Mouse (Mus musculus): ENCODE results near the gene St3gal2. TPM values are rescaled to one million over a fixed set of nuclear protein-coding genes. Genes with fewer than 3 reads are reported as not detected.
A peak's percentile ranks its signal among the peaks of the same experiment; 100 is the strongest.

Gene St3gal2
- polyA plus RNA-seq, 2 experiments: 19.2 to 29.9 TPM

DNA sequence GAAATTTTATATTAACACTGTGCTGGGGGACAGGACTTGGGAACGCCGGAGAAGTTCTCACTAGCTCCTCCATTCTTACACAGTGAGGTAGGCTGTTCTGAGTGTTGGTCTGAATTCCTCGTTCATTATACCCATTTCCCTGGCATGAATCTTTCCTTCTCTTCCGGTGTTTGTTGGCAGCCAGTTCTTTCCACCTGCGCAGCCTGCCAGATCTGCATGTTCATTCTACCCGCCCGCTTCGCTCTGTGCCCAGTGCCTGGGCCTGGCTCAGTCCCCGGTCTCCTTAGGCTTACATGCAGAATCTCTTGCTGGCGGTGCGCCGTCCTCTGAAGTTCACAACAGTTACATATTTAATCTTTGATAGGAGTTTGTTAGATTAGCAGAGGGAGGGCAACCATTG is 16.5 kb downstream of the St3gal2 start:
- Histone ChIP-seq H3K9me3 (ENCODE audit: control insufficient read depth, low read length) (no peaks in the 10 kb centered on the region), H3K4me3 (replicated peaks; ENCODE audit: low read length) (no peak overlapping the region), H3K27ac (replicated peaks; ENCODE audit: low read depth, low read length) (no peak overlapping the region), H3K4me1 (ENCODE audit: control insufficient read depth, insufficient read depth, low read length) (peaks cover 4% of the 10 kb centered on the region), H3K4me2 (replicated peaks; ENCODE audit: low read depth, low read length, severe bottlenecking) (no peak overlapping the region), H3K36me3 (ENCODE audit: control insufficient read depth, insufficient read depth, low read length) (no peaks in the 10 kb centered on the region; the same call in 1 of the 2 replicates), H3K27me3 (ENCODE audit: control insufficient read depth, insufficient read depth, low read length) (no peaks in the 10 kb centered on the region), H3K9ac (ENCODE audit: low read depth, low read length, severe bottlenecking) (no peak overlapping the region)
- ATAC-seq (ENCODE audit: low FRiP score, low read depth) (no peak), DNase-seq (ENCODE audit: low spot score) (no peak)
- 94% methylated on average over 12 of the region's 12 CpGs for WGBS
- no peak for TF ChIP-seq POLR2A (IDR thresholded peaks at IDR 0.05; ENCODE audit: borderline replicate concordance, extremely low read depth, insufficient read depth, insufficient read length)

DNA sequence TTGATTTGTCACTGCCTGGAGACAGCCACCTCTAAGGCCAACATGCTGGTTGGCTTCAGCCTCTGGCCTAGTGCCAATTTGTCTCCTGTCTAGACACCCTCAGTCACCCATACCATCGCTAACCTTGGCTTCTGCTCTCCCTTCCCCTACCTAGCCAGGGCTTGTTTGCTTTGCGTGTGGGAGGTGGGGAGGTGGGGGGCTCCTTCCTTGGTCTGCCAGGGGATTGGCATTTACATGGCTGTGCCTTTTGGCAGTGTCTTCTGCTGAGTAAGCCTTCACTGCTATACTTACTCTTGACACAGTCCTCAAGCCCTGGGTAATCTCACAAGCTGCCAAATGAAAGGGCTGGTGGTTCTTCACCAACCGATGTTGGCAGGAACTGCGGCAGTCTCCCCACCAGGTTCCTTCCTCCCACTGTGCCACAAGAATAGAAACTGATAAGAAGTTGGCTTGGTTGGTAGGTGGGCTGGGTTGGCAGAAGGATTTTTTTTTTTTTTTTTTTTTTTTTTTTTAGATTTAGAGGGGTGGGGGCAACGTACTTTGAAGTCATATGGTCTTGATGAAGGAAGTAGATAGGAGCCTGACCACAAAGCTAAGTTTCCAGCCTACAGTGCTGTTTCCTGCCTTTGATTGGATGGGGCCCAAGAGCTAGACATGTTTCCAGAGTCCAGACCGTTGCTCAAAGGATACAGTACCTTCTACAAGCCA is 19.3 kb downstream of the St3gal2 start:
- ATAC-seq (ENCODE audit: low FRiP score, low read depth) (peak; percentile 55; the same call in 1 of the 2 replicates), DNase-seq (ENCODE audit: low spot score) (peak; percentile 40)
- no peak for TF ChIP-seq POLR2A (IDR thresholded peaks at IDR 0.05; ENCODE audit: borderline replicate concordance, extremely low read depth, insufficient read depth, insufficient read length)
- Histone ChIP-seq H3K4me1 (ENCODE audit: control insufficient read depth, insufficient read depth, low read length) (peaks cover 4% of the 10 kb centered on the region), H3K4me3 (replicated peaks; ENCODE audit: low read length) (no peak overlapping the region), H3K9ac (ENCODE audit: low read depth, low read length, severe bottlenecking) (no peak overlapping the region), H3K36me3 (ENCODE audit: control insufficient read depth, insufficient read depth, low read length) (peaks cover 2% of the 10 kb centered on the region), H3K27ac (replicated peaks; ENCODE audit: low read depth, low read length) (peak overlapping the region; percentile 39; the same call in 1 of the 2 replicates), H3K27me3 (ENCODE audit: control insufficient read depth, insufficient read depth, low read length) (no peaks in the 10 kb centered on the region), H3K4me2 (replicated peaks; ENCODE audit: low read depth, low read length, severe bottlenecking) (no peak overlapping the region), H3K9me3 (ENCODE audit: control insufficient read depth, low read length) (no peaks in the 10 kb centered on the region)
- WGBS: 72% methylated on average over 6 of the region's 6 CpGs

DNA sequence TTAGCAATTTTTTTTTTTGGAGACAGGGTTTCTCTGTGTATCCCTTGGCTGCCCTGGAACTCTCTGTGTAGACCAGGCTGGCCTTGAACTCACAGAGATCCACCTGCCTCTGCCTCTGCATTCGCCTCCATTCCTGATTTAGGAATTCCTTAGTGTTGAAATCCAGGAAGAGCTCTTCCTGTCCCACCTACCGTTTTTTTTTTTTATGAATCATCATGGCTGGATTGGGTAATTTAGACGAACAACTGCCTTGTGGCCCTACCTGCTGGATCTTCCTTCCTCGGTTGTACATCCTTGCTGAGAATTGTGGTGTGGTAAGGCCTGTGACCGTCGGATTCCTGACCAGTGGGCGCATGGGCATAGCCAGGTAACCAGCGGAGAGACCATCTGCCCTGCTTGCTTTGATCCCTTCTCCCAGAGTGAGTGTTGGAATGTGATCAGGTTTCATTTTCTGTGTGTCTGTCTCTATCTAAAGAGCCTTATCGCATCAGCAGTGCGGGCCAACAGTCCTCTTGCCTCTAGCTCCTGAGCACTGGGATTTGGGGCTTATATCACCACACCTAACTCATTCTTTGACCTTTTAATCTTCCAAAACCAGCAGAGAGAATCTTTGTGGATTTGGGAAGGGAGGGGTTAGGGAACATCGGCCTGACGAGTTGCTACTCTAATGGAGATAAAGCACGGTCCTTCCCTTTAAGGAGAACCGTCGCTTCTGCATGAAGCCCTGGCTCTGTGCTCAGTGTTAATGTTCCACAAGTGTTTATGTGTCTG is 21.1 kb downstream of the St3gal2 start:
- Histone ChIP-seq H3K4me1 (ENCODE audit: control insufficient read depth, insufficient read depth, low read length) (peaks cover 4% of the 10 kb centered on the region), H3K27me3 (ENCODE audit: control insufficient read depth, insufficient read depth, low read length) (no peaks in the 10 kb centered on the region), H3K9me3 (ENCODE audit: control insufficient read depth, low read length) (no peaks in the 10 kb centered on the region), H3K9ac (ENCODE audit: low read depth, low read length, severe bottlenecking) (no peak overlapping the region), H3K4me3 (replicated peaks; ENCODE audit: low read length) (no peak overlapping the region), H3K27ac (replicated peaks; ENCODE audit: low read depth, low read length) (peak overlapping the region; percentile 9), H3K36me3 (ENCODE audit: control insufficient read depth, insufficient read depth, low read length) (peaks cover 2% of the 10 kb centered on the region), H3K4me2 (replicated peaks; ENCODE audit: low read depth, low read length, severe bottlenecking) (no peak overlapping the region)
- DNase-seq (ENCODE audit: low spot score): no peak
- 82% methylated on average over 15 of the region's 15 CpGs for WGBS
- no peak for TF ChIP-seq POLR2A (IDR thresholded peaks at IDR 0.05; ENCODE audit: borderline replicate concordance, extremely low read depth, insufficient read depth, insufficient read length)
- ATAC-seq (ENCODE audit: low FRiP score, low read depth): no peak

DNA sequence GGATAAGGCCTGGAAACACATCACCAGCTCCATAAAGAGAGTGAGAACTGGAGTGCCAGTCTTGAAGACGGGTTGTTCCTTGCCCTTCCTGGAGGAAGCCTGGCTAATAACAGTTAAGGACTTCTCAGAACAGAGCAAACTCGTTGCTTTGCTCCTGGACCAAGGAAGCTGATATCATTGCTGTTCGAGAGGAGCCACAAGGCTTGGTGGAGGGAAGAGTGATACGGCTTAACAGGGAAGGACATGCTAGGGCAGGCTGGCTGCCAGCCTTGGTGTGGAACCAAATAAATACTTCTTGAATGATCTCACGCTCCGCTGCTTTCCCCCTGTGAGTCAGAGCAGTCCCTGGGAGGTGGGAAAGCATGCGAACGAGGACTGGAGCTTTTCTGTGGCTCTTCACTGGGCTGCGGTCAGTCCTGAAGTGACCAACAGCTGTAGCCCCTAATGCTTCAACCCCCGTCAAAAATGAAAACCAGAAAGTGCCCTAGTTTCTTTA is 21.8 kb downstream of the St3gal2 start:
- H3K9ac ChIP-seq (ENCODE audit: low read depth, low read length, severe bottlenecking): no peak overlapping the region
- H3K27ac ChIP-seq (replicated peaks; ENCODE audit: low read depth, low read length): peak overlapping the region; percentile 9; the same call in 1 of the 2 replicates
- H3K9me3 ChIP-seq (ENCODE audit: control insufficient read depth, low read length): no peaks in the 10 kb centered on the region
- ATAC-seq (ENCODE audit: low FRiP score, low read depth) (no peak), DNase-seq (ENCODE audit: low spot score) (peak; percentile 66)
- H3K36me3 ChIP-seq (ENCODE audit: control insufficient read depth, insufficient read depth, low read length): peaks cover 3% of the 10 kb centered on the region
- H3K27me3 ChIP-seq (ENCODE audit: control insufficient read depth, insufficient read depth, low read length): no peaks in the 10 kb centered on the region
- TF ChIP-seq POLR2A (IDR thresholded peaks at IDR 0.05; ENCODE audit: borderline replicate concordance, extremely low read depth, insufficient read depth, insufficient read length): no peak
- WGBS: 63% methylated on average over 10 of the region's 10 CpGs
- no peak overlapping the region for H3K4me2 ChIP-seq (replicated peaks; ENCODE audit: low read depth, low read length, severe bottlenecking)
- H3K4me1 ChIP-seq (ENCODE audit: control insufficient read depth, insufficient read depth, low read length): peaks cover 4% of the 10 kb centered on the region
- no peak overlapping the region for H3K4me3 ChIP-seq (replicated peaks; ENCODE audit: low read length)

DNA sequence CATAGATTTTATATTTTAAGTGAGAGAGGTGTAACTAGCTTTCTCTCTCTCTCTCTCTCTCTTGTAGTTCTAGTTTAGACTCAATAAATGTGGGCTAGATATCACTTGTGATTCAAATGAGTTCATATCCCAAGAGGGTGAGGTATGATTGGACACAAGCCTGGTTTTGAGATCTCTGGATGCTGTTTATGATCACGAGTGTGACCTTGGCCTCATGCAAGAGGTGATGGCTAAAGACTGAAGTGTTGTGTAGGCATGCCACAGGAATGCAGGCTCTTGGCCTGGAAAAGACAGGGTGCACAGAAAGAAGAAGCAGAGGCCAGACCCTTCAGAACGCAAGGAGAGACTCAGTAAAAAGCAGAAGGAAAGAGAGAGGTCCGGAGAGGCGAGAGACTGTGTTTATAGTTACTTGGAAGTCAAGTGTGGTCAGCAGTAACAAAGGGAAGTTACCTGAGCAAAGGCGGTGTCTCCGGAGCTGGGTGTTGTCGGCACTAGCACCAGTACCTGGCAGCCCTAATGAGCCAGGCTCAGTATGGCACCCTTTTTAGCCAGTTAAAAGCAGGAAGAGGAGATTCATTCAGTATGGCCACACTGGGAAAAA is 24.7 kb downstream of the St3gal2 start:
- H3K27ac ChIP-seq (replicated peaks; ENCODE audit: low read depth, low read length): no peak overlapping the region
- no peak overlapping the region for H3K4me2 ChIP-seq (replicated peaks; ENCODE audit: low read depth, low read length, severe bottlenecking)
- H3K9ac ChIP-seq (ENCODE audit: low read depth, low read length, severe bottlenecking): no peak overlapping the region
- 89% methylated on average over 7 of the region's 7 CpGs for WGBS
- no peak for DNase-seq (ENCODE audit: low spot score)
- no peaks in the 10 kb centered on the region for H3K4me1 ChIP-seq (ENCODE audit: control insufficient read depth, insufficient read depth, low read length)
- no peaks in the 10 kb centered on the region for H3K9me3 ChIP-seq (ENCODE audit: control insufficient read depth, low read length)
- TF ChIP-seq POLR2A (IDR thresholded peaks at IDR 0.05; ENCODE audit: borderline replicate concordance, extremely low read depth, insufficient read depth, insufficient read length): no peak
- no peaks in the 10 kb centered on the region for H3K27me3 ChIP-seq (ENCODE audit: control insufficient read depth, insufficient read depth, low read length)
- no peak overlapping the region for H3K4me3 ChIP-seq (replicated peaks; ENCODE audit: low read length)
- H3K36me3 ChIP-seq (ENCODE audit: control insufficient read depth, insufficient read depth, low read length): peaks cover 9% of the 10 kb centered on the region
- no peak for ATAC-seq (ENCODE audit: low FRiP score, low read depth)
